Mouse (Mus musculus): ENCODE measurements around the gene Rrbp1. TPM values are rescaled to one million over a fixed set of nuclear protein-coding genes. Genes with fewer than 3 reads are reported as not detected.

Gene Rrbp1
- total RNA-seq, 2 experiments from 2014 or later, result 82.5 to 83.9 TPM

GRCm38 (mm10) chr2:143969260-143969659 is 41.8 kb downstream of the Rrbp1 start:
- no peak for DNase-seq
- intact Hi-C loops (cut with DNase I), result no loop called here

DNA sequence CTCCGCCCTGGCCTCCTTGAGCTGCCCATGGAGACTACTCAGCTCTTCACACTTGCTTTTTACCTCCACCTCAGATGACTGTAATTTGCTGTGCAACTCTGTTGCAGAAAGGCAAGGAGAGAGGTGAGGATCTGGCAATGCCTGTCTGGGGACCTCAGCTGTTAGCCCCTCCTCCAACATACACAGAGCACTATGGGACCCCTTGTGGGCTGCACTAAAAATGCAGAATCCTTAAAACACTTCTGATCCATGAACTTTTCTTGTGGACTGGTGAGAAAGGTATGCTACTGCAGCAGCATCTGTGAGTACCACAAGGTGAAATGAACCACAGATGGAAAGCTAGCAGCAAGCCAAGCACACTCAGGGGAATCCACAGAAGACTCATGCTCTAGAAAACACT is 47.7 kb downstream of the Rrbp1 start:
- no peak for DNase-seq
- intact Hi-C loops (cut with DNase I), result no loop called here

- intact Hi-C loops (cut with DNase I), result no loop called here
- DNase-seq, result no peak
Measured at GRCm38 (mm10) chr2:143962192-143962591, 48.9 kb downstream of the Rrbp1 start.

DNA sequence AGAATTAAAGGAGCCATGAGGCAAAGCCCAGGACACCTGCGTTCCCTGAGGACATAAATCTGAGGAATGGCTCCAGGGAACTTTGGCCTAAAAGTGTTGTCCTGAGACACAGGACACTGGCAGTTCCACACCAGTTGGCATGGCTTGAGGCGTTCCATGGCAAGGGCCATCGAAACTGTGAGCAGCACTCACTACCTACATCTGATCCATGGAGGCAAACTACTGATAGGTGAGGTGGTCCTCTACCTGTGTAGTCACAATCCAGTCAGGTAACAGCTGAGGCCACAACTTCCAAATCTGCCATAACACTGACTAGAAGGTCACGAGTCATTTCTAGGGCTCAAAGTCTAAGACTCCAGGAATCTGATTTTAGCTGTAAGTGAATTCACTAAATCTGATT is 55.3 kb downstream of the Rrbp1 start:
- DNase-seq, result no peak
- intact Hi-C loops (cut with DNase I), result no loop called here

DNA sequence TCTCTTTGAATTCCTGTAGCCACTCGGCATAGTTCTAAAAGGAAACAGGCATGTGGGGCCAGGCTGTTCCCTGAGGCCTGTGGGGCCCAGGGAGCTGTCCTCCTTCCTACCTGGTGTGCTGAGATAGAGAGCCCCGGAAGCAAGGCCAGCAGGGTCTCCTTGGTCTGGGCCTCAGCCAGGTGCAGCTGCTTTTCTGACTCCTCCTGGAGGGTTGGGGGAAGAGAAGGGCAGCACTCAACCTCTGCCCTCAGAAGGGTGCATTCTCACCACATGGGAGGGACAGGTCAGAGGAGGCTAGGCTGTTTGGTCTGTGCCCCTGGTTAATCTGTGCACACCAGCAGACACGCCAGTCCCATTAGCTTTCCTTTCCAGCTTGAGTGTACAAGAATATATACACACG is 56.1 kb downstream of the Rrbp1 start:
- intact Hi-C loops (cut with DNase I), result no loop called here
- no peak for DNase-seq

DNA sequence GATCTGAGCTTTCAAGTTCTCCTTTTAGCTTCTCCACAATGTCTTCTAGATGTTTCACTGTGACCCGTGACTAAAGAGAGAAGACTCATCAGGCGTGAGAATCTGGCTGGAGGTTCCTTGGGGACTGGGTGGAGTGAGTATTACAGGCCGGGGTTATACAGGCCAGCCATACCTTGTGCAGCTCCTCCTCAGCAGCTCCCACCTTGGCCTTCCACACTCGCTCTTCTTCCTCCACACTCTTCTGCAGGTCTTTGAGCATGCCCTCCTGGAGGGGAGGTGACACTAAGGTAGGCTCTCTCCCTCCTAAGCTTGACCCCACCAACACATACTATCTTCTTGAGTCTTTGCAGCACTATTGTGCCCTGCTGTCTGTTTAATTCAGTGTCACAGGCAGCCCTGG is 57.1 kb downstream of the Rrbp1 start:
- intact Hi-C loops (cut with DNase I), result no loop called here
- DNase-seq, result no peak

- DNase-seq, result no peak
- intact Hi-C loops (cut with DNase I), result no loop called here
Measured at GRCm38 (mm10) chr2:143951546-143952315, 59.3 kb downstream of the Rrbp1 start.

- no peak for DNase-seq
- intact Hi-C loops (cut with DNase I), result no loop called here
Measured at GRCm38 (mm10) chr2:143951028-143951420, 60.0 kb downstream of the Rrbp1 start.

GRCm38 (mm10) chr2:143950290-143951027 is 60.6 kb downstream of the Rrbp1 start:
- intact Hi-C loops (cut with DNase I), result no loop called here
- DNase-seq, result no peak

GRCm38 (mm10) chr2:143949217-143949616 is 61.8 kb downstream of the Rrbp1 start:
- no peak for DNase-seq
- intact Hi-C loops (cut with DNase I), result no loop called here

DNA sequence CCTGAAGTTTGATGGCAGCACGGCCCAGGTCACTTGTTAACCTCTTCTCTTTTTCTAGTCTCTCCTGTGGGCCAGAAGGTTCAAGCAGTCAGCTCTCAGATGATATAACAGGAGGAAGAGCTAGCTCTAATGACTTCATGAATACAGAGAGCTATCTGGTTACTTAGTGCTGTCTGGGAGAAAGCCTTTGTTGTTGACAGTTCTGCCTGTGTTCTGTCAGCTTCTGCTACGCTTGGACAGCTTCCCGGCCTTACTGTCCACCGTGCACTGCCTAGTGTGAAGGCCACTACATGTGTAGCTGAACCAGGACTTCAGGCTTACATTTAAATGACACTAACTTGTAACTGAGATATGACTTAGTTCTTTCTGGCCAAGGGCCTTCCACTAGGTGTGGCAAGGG is 62.6 kb downstream of the Rrbp1 start:
- no peak for DNase-seq
- intact Hi-C loops (cut with DNase I), result no loop called here

DNA sequence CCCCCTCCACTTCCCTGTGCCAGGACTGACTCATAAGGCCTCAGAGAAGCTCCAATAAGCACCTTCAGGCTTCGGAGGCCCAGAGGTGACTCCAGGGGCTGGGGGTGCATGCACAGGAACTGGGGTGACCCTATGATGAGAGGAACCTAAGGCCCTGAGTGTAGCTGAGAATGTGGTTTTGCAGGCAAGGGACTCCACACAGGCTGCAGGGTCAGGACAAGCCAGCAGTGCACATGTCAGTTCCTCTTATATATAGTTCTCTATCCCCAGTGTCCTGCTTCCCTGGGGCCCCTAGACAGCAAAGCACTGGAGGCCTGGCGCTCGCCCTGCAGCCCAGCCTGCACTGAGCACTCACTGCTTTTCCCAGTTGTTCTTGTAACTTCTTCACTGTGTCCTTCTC is 63.1 kb downstream of the Rrbp1 start:
- intact Hi-C loops (cut with DNase I), result no loop called here
- no peak for DNase-seq

DNA sequence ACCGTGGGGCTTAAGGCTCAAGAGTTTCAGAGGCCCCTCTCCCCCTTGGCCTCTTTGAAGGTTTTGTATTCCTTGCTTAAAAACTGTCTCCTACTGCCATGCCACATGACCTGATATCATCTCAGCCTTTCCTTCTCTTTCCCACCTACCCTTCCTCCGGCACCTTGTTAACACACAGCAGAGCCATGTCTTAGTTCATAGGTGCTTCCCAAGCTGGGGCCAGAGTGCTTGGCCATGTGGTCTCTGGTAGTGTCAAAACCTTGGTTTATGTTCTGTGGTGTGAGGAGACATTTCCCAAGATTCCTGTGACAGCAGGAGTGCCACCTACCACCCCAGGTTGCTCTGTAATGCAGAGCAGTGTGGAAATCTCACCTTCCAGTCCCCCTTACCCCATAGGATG is 64.7 kb downstream of the Rrbp1 start:
- intact Hi-C loops (cut with DNase I), result no loop called here
- DNase-seq, result no peak

DNA sequence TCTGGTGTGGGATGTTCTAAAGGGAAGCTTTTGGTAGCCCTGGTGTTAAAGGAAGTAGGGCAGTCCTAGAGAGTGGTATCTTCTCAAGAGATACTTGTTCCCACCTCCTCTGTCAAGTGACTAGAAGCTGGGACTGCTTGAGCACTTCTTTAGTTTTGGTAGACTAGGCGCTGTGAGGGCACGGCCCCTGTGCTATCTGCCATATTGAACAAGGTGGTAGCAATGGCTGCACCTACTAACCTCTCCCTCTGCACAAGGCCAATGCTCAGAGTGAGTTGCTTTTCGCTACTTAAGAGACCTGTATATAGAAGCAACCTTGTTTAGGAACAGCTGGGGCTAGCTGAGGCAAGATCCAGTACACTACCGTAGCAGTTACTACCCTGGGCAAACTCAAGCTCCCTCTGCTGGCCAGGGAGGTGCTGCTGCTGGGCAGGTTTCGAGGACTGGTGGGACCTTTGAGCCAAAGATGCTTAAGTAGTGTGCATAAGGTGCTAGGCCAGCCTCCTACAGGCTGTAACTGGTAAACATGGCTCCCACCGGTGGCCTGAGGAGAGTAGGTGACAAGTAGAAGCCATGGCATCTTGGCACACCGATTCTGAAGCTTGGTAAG is 65.5 kb downstream of the Rrbp1 start:
- intact Hi-C loops (cut with DNase I), result no loop called here
- no peak for DNase-seq

DNA sequence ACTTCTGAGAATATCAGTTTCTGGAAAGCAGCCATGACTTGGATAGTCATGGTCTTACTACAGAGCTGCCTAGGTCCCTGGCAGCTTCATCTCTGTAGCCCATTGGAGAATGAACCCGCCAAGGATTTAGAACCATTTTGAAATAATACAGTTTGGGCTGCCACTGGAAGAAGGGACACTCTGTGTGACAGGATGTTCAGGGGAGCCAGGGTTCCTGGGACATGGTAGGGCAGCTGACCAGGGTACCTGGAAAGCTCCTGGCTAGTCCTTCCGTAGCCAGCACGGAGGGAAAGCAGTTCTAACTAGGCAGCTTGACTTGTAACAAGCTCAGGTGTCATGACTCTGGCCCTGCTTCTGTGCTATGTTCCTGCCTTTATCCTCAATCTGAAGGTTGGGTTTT is 66.3 kb downstream of the Rrbp1 start:
- no peak for DNase-seq
- intact Hi-C loops (cut with DNase I), result no loop called here

DNA sequence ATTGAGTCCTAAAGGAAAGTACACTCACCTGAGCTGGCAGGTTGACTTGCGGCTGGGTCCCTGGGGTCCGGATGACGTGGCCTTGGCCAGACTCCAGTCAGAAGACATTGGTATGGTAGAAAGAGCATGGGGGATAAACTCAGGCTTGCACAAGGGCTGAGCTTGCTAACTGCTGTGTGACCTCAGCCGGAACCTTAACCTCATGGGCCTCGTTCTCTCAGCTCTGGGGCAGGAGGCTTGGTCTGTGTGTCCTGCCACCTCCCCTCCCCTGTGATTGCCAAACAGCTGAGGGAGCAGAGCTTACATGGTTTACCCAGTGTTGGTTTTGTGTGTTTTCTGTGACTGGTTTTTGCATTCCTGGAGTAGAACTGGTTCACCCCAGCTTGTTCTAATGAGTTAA is 70.7 kb downstream of the Rrbp1 start:
- DNase-seq, result no peak
- intact Hi-C loops (cut with DNase I), result no loop called here

GRCm38 (mm10) chr2:143937861-143938260 is 73.2 kb downstream of the Rrbp1 start:
- no peak for DNase-seq
- intact Hi-C loops (cut with DNase I), result no loop called here

DNA sequence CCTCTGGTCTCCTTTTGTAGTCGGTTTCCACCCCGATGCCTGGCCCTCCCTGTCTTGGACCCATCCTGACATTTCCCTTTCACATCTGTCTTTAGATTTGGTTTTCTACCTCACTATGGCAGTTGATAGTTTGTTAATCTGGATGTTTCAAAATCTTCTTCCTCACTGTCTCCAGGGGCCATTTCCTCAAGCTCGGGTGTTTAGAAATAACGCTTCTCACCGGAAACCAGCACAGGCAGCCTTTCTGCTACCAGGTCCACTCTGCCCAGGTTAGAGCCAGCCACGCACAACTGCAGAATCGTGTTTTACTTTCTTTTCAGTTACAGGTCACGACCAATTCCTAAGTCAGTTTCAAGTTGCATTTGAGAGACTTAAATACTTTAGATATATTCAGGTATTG is 76.6 kb downstream of the Rrbp1 start:
- intact Hi-C loops (cut with DNase I), result no loop called here
- DNase-seq, result no peak

DNA sequence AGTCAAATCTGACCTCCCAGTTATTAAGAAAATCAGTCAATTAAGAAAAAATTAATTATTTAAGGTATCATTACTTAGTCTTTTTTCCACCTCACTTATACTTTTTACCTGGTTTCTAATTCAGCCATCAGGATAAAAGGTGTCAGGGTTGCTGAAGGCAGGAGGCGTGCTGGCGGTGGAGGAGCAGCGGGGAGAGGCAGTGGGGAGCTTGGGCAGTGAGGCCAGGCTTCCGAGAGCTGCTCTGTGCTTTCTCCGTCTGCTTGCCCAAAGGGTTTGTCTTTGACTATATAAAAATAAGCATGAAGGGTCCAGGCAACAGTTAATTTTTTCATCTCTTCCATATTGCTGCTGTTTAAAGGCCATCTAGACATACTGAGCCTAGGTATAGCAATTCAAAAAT is 77.5 kb downstream of the Rrbp1 start:
- intact Hi-C loops (cut with DNase I), result no loop called here
- DNase-seq, result no peak

DNA sequence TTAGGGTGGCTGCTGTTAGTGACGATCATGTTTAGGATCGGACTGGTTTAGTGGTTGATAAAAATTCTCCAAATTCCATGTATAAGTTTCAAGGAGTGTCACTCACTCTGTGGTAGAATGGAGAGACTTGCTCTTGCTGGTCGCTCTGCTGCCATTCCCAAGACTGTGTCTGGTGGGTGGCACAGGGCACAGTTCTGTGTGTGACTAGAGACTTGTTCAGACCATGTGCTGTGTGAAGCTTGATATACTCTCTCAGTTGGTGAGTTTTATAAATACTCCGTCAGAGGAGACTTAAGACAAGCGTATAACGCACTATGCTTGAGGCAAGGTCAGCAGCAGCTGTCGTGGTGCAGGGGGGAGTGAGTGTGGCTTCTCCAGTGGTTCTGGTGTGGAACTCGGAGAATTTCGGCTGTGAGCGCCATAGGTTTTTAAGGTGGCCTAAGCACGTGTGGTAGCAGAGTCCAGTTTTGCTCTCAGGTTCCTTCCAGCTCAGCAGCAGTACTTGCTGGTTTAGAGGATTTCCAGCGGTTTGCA is 78.7 kb downstream of the Rrbp1 start:
- no peak for DNase-seq
- intact Hi-C loops (cut with DNase I), result no loop called here

GRCm38 (mm10) chr2:143929607-143930311 is 81.3 kb downstream of the Rrbp1 start:
- intact Hi-C loops (cut with DNase I), result no loop called here
- no peak for DNase-seq
